Mouse (Mus musculus) liver, embryonic 15.5 days (tissue): Measurements from ENCODE around the gene Kcnt2. TPM values are rescaled to one million over a fixed set of nuclear protein-coding genes. Genes with fewer than 3 reads are reported as not detected.

Source experiments
- ATAC-seq: fragments of 200-750 bp; cut with Nextera tagmentation; 2 replicates; pipeline ENCODE4 v1.8.0; 2017; ENCODE audit warnings: moderate number of reproducible peaks, mild to moderate bottlenecking, moderate library complexity; ENCODE audit not compliant: insufficient read depth
- H3K27ac ChIP-seq: fragments of 300-500 bp; sonication (generic); replicated peaks from 2 replicates; pipeline ENCODE4 v1.5.1; 2015; ENCODE audit warnings: mild to moderate bottlenecking, inconsistent platforms
- H3K27me3 ChIP-seq: fragments of 300-500 bp; sonication (generic); 2 replicates; pipeline ENCODE4 v1.6.1; 2015; ENCODE audit warnings: mild to moderate bottlenecking, inconsistent platforms
- H3K36me3 ChIP-seq: fragments of 300-500 bp; sonication (generic); replicated peaks from 2 replicates; pipeline ENCODE4 v1.6.1; 2015; ENCODE audit warnings: moderate library complexity, mild to moderate bottlenecking, inconsistent platforms
- H3K4me1 ChIP-seq: fragments of 300-500 bp; sonication (generic); replicated peaks from 2 replicates; pipeline ENCODE4 v1.6.1; 2015; ENCODE audit warnings: inconsistent platforms
- H3K4me2 ChIP-seq: fragments of 300-500 bp; sonication (generic); 2 replicates; pipeline ENCODE4 v1.6.1; 2015; ENCODE audit warnings: moderate library complexity, mild to moderate bottlenecking, inconsistent platforms
- H3K4me3 ChIP-seq: fragments of 300-500 bp; sonication (generic); replicated peaks from 2 replicates; pipeline ENCODE4 v1.5.1; 2015; ENCODE audit warnings: mild to moderate bottlenecking, inconsistent platforms
- H3K9ac ChIP-seq: fragments of 300-500 bp; sonication (generic); 2 replicates; pipeline ENCODE4 v1.6.1; 2015; ENCODE audit warnings: moderate library complexity, mild to moderate bottlenecking, inconsistent platforms
- H3K9me3 ChIP-seq: fragments of 300-500 bp; sonication (generic); replicated peaks from 2 replicates; pipeline ENCODE4 v1.6.1; 2016; ENCODE audit warnings: inconsistent platforms
- WGBS: fragments of 180-500 bp; shearing (Covaris S2); methylation state at CpG from one replicate; pipeline ENCODE4 v1.1.7; 2015; ENCODE audit warnings: mixed read lengths; ENCODE audit not compliant: insufficient replicate concordance; 5-methylcytosine and 5-hydroxymethylcytosine counted together
- polyA plus RNA-seq: library from polyadenylated mRNA; unstranded; fragments of >200 nt; fragmentation: Nextera tagmentation; extraction: Ambion mirVana; gene quantifications from 2 replicates; pipeline ENCODE4 v1.2.1, GENCODE M21; 2015

Kcnt2 gene
- polyA plus RNA-seq, 1 experiment from 2014 or later, result 0.10 TPM

DNA sequence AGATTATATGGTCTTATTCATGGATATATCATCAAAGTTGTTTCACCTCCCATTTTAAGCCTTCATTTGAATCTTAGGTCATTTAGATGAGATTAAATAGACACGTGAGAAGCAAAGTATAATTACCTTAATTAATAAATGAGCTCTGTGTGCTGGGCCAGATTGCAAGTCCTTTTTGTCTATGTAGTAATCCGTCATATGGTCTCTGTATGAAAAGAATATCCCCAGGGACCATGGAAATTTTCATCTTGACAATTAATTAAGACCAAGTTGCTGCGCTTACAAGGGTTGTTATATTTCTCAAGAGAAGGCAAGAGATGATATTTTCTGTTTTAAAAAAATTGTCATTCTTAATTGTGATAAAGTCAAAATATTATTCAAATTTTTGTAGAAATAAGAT is 47.2 kb downstream of the Kcnt2 start:
- H3K4me3 ChIP-seq, result no peak overlapping the region
- H3K27ac ChIP-seq, result no peak overlapping the region
- no peaks in the 10 kb centered on the region for H3K36me3 ChIP-seq
- no peaks in the 10 kb centered on the region for H3K4me1 ChIP-seq
- H3K9me3 ChIP-seq, result no peaks in the 10 kb centered on the region
- H3K4me2 ChIP-seq, result no peak overlapping the region
- 52% methylated on average over 3 of the region's 3 CpGs for WGBS
- H3K27me3 ChIP-seq, result no peaks in the 10 kb centered on the region
- ATAC-seq, result no peak
- no peak overlapping the region for H3K9ac ChIP-seq

DNA sequence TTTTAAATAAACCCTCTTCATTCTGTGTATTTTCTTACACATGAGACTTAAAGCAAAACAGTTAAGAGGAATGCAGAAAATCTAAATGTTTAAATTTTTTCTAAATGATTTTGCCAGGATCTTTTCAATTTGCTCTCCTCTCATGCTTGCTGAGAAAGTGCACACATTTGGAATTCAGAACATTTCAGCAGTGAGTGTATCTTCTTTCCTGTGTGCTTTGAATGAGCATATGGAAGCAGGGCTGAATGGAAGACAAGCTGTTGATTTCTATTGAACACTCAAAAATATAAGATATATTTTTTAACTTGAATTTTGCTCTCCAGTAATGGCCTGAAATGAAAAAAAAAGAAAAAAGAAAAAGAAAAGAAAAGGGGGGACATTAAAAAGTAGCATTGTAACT is 49.5 kb downstream of the Kcnt2 start:
- no peak for ATAC-seq
- no peak overlapping the region for H3K27ac ChIP-seq
- H3K36me3 ChIP-seq, result no peaks in the 10 kb centered on the region
- no peaks in the 10 kb centered on the region for H3K27me3 ChIP-seq
- no peak overlapping the region for H3K9ac ChIP-seq
- H3K4me3 ChIP-seq, result no peak overlapping the region
- H3K9me3 ChIP-seq, result no peaks in the 10 kb centered on the region
- no peak overlapping the region for H3K4me2 ChIP-seq
- no peaks in the 10 kb centered on the region for H3K4me1 ChIP-seq

DNA sequence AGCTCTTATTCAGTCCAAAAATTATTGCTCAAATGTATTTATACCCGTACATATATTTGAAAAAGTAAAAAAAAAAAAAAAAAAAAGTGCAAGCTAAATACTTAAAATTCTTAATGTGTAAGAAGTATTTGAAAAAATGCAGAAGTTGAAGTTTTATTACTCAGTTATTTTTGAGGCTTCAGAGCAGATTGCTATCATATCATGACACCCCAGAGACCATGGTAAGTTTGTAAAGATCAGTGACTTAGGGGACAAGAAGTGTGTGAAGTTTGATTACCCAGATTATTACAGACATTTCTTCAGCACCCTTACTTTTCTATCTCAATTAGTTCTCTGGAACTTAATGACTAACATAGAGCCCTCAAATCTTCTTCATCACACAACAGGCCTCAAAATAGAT is 58.3 kb downstream of the Kcnt2 start:
- H3K4me1 ChIP-seq, result no peaks in the 10 kb centered on the region
- no peak for ATAC-seq
- H3K27me3 ChIP-seq, result no peaks in the 10 kb centered on the region
- no peak overlapping the region for H3K27ac ChIP-seq
- H3K4me3 ChIP-seq, result no peak overlapping the region
- H3K36me3 ChIP-seq, result no peaks in the 10 kb centered on the region
- H3K9ac ChIP-seq, result no peak overlapping the region
- no peaks in the 10 kb centered on the region for H3K9me3 ChIP-seq
- no peak overlapping the region for H3K4me2 ChIP-seq
- 66% methylated on average over 1 of the region's 1 CpGs for WGBS

DNA sequence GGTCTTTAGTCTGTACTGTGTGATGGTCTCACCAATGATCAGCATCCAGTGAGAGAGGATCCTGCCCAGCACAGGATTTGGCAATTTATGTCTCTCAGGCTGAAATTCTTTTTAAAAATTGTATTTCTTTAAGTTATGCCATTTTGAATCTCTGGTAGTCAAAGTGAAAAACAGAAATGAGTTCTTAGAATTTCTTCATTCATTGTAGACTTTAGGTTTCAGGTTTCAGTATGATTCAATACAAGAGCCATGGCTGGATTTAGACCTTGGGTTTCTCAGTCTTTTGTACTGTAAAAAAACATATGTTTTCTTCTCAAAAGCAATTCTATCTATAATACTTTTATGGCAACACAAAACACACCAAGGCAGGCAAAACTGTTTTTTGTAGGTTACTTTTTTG is 59.4 kb downstream of the Kcnt2 start:
- H3K27me3 ChIP-seq, result no peaks in the 10 kb centered on the region
- no peaks in the 10 kb centered on the region for H3K4me1 ChIP-seq
- H3K4me3 ChIP-seq, result no peak overlapping the region
- ATAC-seq, result no peak
- no peaks in the 10 kb centered on the region for H3K9me3 ChIP-seq
- no peak overlapping the region for H3K27ac ChIP-seq
- no peak overlapping the region for H3K4me2 ChIP-seq
- no peaks in the 10 kb centered on the region for H3K36me3 ChIP-seq
- no peak overlapping the region for H3K9ac ChIP-seq

DNA sequence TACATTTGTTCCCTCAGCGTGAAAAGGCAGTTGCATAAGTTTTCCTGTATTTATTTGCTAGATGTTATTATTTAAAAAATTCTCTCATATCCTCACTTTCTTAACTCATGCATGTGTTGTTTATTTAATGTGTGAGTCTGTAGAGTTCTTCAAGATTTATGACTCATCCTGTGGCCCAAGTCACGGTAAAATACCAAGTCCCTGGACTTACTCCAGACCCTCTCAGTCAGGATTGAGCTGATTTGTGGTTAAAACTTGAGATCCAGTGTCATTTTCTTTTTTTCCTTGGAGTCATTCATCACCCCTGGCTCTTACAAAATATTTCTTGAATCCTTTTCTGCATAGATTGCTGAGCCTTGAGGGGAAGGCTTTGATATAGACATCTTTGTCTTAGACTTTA is 60.4 kb downstream of the Kcnt2 start:
- no peak overlapping the region for H3K27ac ChIP-seq
- H3K4me3 ChIP-seq, result no peak overlapping the region
- no peaks in the 10 kb centered on the region for H3K36me3 ChIP-seq
- 47% methylated on average over 2 of the region's 2 CpGs for WGBS
- ATAC-seq, result no peak
- H3K27me3 ChIP-seq, result no peaks in the 10 kb centered on the region
- H3K9ac ChIP-seq, result no peak overlapping the region
- no peaks in the 10 kb centered on the region for H3K4me1 ChIP-seq
- H3K9me3 ChIP-seq, result no peaks in the 10 kb centered on the region
- no peak overlapping the region for H3K4me2 ChIP-seq

DNA sequence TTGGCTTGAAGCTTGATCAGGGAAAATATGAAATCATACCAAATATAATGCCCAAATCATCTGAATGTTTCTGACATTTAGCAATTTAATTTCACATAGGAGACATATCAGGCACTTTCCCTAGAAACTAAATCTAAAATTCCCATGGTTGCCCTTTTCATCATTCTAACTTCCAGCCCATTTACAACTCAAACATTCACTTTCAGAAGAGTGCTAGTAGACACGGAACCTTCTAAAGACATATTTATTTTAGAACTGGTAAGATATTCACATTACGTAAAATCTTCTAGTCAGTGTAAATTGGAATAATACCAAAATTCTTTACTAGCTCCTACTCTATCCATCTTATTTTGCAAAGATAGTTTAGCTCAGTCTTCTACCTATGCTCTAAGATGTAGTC is 64.8 kb downstream of the Kcnt2 start:
- ATAC-seq, result no peak
- H3K9me3 ChIP-seq, result no peaks in the 10 kb centered on the region
- no peaks in the 10 kb centered on the region for H3K36me3 ChIP-seq
- no peaks in the 10 kb centered on the region for H3K4me1 ChIP-seq
- WGBS, result 68% methylated on average over 2 of the region's 2 CpGs
- H3K4me2 ChIP-seq, result no peak overlapping the region
- no peak overlapping the region for H3K4me3 ChIP-seq
- H3K27ac ChIP-seq, result no peak overlapping the region
- H3K9ac ChIP-seq, result no peak overlapping the region
- H3K27me3 ChIP-seq, result no peaks in the 10 kb centered on the region

DNA sequence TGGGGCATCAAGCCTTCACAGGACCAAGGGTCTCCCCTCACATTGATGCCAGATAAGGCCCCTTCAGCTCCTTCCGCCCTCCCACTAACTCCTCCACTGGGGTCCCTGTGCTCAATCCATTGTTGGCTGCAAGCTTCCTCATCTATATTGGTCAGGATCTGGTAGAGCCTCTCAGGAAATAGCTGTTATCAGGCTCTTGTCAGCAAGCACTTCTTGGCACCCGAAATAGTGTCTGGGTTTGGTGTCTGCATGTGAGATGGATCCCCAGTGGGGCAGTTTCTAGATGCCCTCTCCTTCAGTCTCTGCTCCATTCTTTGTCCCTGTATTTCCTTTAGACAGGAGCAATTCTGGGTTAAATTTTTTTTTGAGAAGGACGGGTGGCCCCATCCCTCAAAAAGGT is 79.1 kb downstream of the Kcnt2 start:
- Histone ChIP-seq H3K27me3 (no peaks in the 10 kb centered on the region), H3K36me3 (no peaks in the 10 kb centered on the region), H3K9ac (no peak overlapping the region), H3K4me2 (no peak overlapping the region), H3K4me3 (no peak overlapping the region), H3K9me3 (no peaks in the 10 kb centered on the region), H3K27ac (no peak overlapping the region), H3K4me1 (no peaks in the 10 kb centered on the region)
- WGBS, result 62% methylated on average over 3 of the region's 3 CpGs
- ATAC-seq, result no peak

DNA sequence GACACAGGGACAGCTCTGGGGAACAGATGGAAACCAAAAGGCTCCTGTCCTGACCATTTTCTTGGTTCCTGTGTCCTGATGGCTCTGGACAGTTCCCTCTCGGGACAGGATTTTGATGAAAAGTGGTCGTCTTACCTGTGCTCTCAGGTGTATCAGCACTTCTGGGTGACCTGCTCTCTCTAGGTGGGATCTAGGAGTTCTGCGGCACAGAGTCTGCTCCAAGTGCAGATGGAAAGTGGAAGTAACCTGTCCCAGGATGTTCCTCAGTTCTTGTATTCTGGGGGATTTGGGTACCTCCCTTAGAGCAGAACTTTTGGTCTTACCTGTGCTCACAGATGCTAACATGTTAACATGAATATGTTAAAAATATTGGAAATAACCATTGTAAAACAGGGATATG is 80.8 kb downstream of the Kcnt2 start:
- H3K9me3 ChIP-seq, result no peaks in the 10 kb centered on the region
- ATAC-seq, result no peak
- no peaks in the 10 kb centered on the region for H3K4me1 ChIP-seq
- H3K27me3 ChIP-seq, result no peaks in the 10 kb centered on the region
- no peaks in the 10 kb centered on the region for H3K36me3 ChIP-seq
- no peak overlapping the region for H3K9ac ChIP-seq
- WGBS, result 64% methylated on average over 3 of the region's 3 CpGs
- H3K27ac ChIP-seq, result no peak overlapping the region
- H3K4me2 ChIP-seq, result no peak overlapping the region
- no peak overlapping the region for H3K4me3 ChIP-seq

DNA sequence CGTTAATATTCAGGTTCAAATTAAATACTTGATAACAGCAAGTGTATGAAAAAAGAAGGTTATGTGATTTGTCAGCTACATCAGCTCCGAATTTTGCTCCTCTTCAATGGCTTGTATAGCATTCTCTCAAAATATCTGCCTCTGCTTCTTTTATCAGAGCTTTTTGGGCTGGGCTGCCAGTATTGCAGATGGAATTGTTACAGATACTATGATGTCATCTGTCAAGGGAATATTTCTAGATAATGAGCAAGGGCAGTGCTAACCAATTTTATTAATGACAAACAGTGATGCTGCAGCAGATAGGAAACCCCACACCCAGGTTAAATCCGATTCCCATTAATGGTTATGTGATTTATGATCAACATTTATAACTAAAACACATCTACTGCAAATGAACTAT is 87.7 kb downstream of the Kcnt2 start:
- Histone ChIP-seq H3K4me2 (no peak overlapping the region), H3K4me1 (no peaks in the 10 kb centered on the region), H3K27ac (no peak overlapping the region), H3K27me3 (no peaks in the 10 kb centered on the region), H3K9ac (no peak overlapping the region), H3K36me3 (no peaks in the 10 kb centered on the region), H3K4me3 (no peak overlapping the region), H3K9me3 (no peaks in the 10 kb centered on the region)
- 51% methylated on average over 3 of the region's 3 CpGs for WGBS
- ATAC-seq, result no peak

DNA sequence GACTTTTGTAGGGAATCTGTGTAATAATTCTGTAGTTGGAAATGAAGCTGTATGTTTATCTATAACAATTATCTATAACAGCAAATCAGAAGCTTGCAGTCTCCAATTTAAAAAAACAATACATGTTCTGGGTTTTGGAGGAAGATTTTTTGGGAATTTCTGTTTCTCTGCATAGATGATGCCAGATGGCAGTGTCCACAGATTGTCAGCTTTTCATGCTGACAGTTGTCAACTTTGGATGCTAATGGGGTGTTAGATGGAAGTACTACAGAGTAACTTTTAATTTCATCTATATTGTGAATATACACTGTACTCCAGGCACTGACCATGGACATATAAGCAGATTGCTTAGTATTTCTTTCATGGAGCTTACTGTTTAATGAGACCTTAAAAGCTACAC is 92.5 kb downstream of the Kcnt2 start:
- no peak overlapping the region for H3K4me3 ChIP-seq
- H3K27me3 ChIP-seq, result no peaks in the 10 kb centered on the region
- H3K4me1 ChIP-seq, result no peaks in the 10 kb centered on the region
- no peak overlapping the region for H3K9ac ChIP-seq
- no peaks in the 10 kb centered on the region for H3K9me3 ChIP-seq
- no peak overlapping the region for H3K27ac ChIP-seq
- H3K36me3 ChIP-seq, result no peaks in the 10 kb centered on the region
- H3K4me2 ChIP-seq, result no peak overlapping the region
- no peak for ATAC-seq

DNA sequence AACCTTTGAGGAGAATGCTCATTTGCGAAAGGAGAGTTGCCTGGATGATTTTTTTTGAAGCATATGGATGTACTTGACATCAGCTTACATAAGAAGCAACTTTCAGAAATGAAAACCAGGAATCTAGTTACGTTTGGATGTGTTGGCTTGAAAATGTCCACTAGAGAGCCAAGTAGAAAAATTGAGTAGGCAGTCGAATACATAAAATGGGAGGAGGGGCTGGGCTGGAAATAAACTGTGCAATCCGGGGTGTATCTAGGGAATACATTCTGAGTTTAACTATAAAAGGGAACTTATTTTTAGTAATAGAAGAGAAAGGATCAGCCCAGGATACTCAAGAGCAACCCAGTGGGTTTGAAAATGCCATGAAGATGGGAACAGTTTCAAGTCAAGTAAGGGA is 93.4 kb downstream of the Kcnt2 start:
- ATAC-seq, result no peak
- H3K4me2 ChIP-seq, result no peak overlapping the region
- 67% methylated on average over 4 of the region's 4 CpGs for WGBS
- H3K4me1 ChIP-seq, result no peaks in the 10 kb centered on the region
- no peak overlapping the region for H3K4me3 ChIP-seq
- H3K36me3 ChIP-seq, result no peaks in the 10 kb centered on the region
- no peak overlapping the region for H3K27ac ChIP-seq
- no peaks in the 10 kb centered on the region for H3K27me3 ChIP-seq
- H3K9me3 ChIP-seq, result no peaks in the 10 kb centered on the region
- no peak overlapping the region for H3K9ac ChIP-seq

DNA sequence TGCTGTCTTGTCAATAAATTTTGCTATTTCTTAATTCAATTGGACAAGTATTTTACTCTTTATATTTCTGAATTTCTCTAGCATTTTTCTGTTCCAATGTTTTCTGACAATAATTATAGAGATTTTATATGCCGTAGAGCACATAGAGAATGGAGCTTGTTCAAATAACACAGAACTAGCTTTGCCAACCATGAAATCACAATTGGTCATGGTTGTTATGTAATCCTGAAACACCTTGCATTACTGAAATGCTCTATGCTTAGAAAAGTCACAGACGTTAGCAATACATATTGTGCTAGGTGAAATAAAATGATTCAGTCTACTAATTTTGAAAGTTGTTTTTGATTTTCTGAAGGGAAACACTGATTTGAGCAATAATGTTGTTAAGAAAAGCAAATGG is 118.8 kb downstream of the Kcnt2 start:
- no peak for ATAC-seq

DNA sequence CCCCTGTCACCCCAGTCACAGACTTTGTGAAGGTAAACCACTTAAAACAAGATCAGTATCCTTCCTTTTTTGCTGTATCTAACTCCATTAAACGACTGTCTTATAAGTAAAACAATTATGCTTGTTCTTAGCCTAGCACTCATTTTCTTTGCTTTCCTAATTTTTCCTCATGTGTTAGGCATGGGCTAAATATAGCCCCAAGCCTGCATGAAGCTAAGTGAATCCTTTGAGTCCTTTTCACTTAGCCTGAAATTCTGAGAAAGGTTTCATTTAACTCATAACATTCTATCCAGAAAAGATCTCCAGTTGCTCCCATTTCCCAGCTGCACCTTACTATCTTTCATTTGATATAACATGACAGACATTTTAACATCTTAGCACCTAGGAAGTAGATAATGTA is 127.6 kb downstream of the Kcnt2 start:
- WGBS, result 55% methylated on average over 1 of the region's 1 CpGs
- H3K4me3 ChIP-seq, result no peak overlapping the region

More for the DNA sequence above, 118.8 kb downstream of the Kcnt2 start:
- H3K27ac ChIP-seq, result no peak overlapping the region
- WGBS, result 68% methylated on average over 2 of the region's 2 CpGs
- H3K27me3 ChIP-seq, result no peaks in the 10 kb centered on the region
- H3K4me1 ChIP-seq, result no peaks in the 10 kb centered on the region
- no peaks in the 10 kb centered on the region for H3K9me3 ChIP-seq
- no peak overlapping the region for H3K4me2 ChIP-seq
- H3K4me3 ChIP-seq, result no peak overlapping the region
- no peaks in the 10 kb centered on the region for H3K36me3 ChIP-seq
- no peak overlapping the region for H3K9ac ChIP-seq

More for the DNA sequence above, 127.6 kb downstream of the Kcnt2 start:
- no peak overlapping the region for H3K4me2 ChIP-seq
- no peak overlapping the region for H3K27ac ChIP-seq
- no peak for ATAC-seq
- H3K36me3 ChIP-seq, result no peaks in the 10 kb centered on the region
- no peaks in the 10 kb centered on the region for H3K9me3 ChIP-seq
- no peaks in the 10 kb centered on the region for H3K27me3 ChIP-seq
- no peak overlapping the region for H3K9ac ChIP-seq
- no peaks in the 10 kb centered on the region for H3K4me1 ChIP-seq
